Mouse (Mus musculus) retina, postnatal 1 day (tissue): ENCODE data around the gene Ssh3.
"Not testable (repeated sequence)": the region's sequence is repeated elsewhere in the genome, so short reads cannot be mapped to it uniquely, and the experiment has no call there.

Source experiments
- DNase-seq: peaks from one replicate; pipeline ENCODE4 v3.0.0-alpha.2; 2012

The Ssh3 gene

DNA sequence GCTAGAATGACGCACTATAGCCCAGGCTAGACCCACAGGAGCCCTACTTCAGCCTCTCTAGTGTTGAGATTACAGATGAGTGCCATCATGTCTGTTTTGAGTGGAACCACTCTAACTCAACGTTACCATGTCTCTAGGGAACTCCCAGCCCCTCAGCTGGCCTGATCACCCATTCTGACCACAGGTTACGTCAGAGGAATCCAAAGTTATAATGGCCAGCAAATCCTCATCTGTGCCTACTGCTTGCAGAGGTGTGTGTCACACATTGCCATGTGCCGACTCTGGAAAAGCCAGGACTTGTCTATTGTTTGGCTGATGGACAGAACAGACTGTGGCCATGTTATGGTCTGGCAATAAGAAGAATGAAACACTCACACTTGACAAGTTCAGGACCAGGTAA lies 26.4 kb upstream of the Ssh3 start:
- no peak for DNase-seq

DNA sequence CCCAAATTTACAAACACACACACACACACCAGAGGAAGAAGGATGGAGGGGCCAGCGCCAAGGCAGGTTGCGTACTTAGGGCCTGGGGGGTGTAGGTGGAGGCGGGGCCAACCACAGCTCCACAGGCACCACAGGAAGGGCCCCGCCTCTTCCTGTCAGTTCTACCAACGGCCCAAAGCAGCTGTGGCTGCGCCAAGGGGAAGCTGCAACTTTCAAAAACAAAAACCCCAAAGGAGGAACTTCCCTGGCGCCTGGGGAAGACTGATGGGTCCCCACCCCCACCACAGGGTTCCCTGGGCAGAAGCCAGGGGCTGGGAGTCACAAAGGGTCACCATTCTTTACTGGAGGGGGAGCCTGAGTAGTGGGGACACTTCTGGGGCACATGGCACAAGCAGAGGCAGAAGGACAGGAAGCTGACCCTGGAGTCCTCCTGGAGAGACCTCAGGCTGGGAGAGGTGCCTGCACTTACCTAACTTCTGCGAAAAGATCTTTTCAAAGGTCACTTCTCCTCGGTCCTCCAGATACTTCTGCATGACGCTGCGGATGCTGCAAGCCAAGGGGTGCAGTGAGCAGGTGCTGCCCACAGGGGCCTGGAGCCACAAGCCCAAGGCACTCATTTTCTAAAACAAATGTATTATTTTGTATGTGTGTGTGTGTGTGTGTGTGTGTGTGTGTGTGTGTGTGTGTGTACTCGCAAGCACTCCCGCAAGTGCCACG lies 25.6 kb upstream of the Ssh3 start:
- DNase-seq = no peak

DNA sequence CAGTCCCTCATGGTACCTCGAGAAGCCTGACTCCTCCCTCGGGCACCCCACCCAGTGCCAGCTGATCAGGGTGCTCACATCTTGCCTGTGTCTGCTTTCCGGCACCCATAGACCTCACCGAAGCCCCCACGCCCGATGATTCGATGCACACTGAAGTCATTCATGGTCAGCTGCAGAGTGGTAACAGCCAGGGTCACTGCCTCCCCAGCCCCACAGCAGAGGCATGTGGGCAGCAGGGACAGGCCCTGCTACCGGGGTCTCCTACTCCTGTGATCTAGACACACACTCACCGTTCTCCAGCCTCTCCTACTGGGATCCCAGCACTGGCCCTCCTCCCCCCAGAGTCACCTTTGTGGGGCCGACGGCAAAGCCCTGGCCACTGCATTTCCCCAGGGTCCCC lies 22.2 kb upstream of the Ssh3 start:
- no peak for DNase-seq

DNA sequence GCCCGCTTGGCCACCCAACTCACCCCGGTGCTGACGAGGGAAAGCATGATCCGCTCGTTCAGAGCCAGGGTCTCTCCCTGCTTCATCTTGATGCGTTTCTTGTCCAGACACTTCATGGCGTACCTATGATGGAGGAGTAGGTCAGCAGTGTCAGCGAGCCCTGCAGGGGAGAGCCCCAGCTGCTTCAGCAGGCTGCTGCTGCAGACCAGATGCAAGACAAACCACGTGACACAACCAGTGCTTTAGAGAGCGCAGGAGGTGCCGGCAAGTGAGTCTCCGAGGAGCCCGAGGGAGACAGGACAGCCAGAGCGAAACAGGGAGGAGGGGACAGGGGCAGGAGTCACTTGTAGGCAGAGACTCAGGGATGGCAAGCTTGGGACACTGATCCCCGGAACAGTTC lies 21.8 kb upstream of the Ssh3 start:
- DNase-seq = no peak

DNA sequence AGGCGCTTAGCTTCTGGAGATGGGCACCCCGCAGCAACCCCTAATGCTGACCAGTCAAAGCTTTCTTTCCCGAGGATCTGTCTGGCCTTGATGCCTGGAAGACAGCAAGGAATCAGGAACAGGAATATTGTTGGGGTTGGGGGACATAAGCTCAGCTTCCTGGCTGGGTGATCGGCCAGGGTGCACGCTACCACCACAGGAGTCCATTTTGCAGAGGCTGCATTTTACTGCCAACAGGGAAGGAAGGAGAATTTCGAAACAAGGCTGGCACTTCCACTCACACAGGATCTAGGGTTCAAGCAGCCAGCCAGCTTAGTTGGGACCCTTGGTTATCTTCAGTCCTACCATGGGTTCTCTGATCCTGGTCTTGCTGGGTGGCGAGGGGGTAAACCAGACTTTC lies 14.7 kb upstream of the Ssh3 start:
- no peak for DNase-seq

DNA sequence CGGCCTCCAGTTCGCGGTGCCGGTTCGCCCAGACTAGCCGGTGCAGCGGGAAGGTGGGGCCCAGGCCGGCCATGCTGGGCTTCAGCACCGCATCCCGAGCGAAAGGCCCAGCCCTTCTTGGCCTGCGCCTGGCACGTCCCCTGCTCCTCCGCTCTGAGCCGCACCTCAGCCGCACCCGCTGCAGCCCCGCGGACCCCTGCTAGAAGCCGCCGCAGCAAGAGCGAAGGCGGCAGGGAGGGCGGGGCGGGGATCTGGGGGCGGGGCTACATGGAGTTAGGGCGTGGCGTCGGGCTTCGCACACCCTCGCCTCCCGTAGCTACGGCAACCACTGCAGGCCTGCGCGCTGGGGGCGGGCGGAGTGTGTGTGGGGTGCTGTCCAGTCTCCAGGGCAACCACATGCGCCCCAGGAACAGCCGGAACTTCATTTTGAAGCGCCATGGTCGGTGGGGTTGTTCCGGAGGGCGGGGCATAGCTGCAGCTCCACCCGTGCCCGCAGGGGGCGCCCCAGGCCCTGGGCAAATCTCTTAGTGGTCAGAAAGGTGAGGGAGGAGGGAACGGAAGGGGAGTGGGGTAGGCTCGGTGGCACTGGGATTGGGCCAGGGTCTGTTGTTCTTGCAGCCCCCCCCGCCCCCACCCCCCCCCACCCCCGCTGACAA lies 14.0 kb upstream of the Ssh3 start, which contains the start of gene Ankrd13d:
Gene Ankrd13d (minus strand): TSS at position 240 of the 656 bp plus-strand sequence.
- peak; percentile 94 for DNase-seq

DNA sequence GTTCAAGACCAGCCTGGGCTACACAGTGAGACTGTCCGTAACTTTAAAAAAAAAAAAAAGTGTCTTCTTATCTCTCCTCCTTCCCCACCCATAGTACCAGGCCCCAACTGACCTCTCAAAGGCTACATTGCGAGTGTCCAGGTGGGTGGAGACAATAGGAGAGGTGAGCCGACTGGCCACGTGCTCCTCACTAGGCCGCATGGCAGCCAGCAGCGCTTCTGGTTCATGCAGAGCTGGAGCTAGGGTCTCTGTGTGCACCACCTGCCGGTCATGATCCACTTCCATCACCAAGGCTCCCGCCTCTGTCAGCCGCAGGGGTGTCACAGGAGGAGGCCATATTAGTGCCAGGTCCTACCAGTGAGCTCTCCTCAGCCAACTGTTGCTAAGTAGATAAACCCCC lies 11.4 kb upstream of the Ssh3 start:
- no peak for DNase-seq

DNA sequence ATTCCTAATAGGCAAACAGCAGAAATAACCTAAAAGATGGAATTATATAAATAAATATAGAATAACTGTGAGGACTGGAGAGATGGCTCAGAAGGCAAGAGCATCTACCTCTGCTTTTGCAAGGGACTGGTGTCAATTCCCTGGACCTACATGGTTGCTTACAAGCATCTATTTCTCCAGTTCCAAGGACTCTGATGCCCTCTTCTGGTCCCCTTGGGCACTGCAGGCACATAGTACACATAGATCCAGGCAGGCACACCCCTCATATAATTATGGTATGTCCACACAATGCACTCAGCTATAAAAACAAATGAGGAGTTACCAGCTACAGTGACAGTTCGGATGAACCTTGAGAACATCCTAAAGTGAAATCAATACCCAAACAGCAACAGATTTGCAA lies 10.5 kb upstream of the Ssh3 start:
- peak; percentile 30 for DNase-seq

DNA sequence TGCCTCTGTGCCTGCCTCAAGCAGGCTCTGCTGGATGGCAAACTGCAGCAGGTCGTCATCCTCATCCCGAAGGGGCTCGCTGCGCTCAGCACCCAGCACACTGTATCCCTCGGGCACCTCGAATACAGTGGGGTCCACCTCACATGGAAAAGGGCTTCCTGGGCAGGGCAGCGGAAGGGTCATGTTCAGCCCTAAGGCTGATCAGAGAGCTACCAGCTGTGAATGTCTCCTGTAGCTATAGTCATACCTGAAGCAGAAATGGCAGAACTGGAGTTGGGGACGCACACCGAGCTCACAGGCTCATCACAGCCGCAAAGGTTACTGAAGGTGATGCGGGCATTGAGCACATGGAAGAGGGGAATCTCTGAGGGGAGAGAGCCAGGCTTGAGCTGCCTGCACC lies 2.0 kb upstream of the Ssh3 start:
- no peak for DNase-seq

DNA sequence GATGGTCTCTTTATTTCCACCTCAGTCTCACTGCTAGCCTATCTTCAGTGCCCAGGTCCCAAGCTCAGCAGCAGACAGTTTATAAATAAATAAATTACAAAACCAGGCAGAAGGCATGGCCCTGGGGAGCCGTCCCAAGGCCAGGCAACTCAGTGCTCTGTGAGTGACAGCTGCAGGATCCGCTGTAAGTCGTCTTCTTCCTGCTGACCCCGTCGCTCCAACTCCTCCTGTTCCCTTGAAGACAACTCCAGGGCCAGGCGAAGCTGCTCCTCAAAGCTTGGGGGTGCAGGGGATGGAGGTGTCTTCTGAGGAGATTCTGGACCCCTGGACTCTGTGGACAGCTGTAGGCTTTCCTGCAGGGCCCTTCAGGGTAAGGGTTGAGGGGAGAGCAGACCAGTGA lies 1.2 kb upstream of the Ssh3 start:
- no peak for DNase-seq

DNA sequence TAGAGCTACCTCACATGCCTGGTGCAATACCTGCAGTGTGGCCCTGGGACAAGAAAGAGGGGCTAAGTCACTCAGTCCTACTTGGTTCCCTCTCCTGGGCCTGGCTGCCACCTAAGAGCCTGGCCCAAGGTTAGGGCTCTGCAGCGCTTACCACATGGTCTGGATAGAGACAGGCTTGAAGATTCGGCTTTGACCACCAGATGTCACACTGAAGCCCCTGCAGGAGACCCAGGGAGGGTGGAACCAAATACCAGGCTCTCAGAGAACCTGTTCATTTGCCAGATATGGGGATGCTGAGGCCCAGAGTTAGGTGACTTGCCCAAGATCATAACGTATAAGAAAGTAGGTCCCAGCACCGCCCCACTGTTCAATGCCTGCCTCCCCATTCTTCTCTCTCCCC lies 3.0 kb downstream of the Ssh3 start:
- peak; percentile 20 for DNase-seq

DNA sequence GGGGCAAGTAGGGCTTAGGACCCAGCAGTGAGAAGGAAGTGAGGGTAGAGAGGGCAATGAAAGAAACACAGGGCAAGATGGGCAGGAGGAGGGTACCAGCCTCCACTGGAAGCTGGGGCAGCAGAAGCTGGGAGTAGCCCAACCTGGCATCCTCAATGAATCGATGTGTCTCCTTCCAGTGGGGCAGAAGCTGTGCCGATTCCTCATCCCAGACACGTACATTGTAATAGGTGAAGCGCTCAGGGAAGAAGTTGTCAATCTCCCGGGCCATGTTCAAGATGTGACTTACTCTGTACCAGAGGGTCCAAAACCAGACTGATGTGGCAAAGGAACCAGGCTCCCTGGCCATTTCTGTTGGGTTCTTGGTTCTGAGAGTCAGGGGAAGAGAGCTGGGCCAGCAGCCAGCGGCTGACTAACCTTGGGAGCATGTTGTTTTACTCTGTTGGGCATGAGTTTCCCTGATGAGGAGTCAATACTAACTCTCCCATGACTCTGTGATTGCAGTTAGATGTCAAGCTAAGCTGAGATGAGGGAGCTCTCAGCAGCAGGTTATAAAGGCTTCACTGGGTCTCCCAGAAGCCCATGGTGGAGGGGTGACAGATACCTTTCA lies 4.7 kb downstream of the Ssh3 start:
- no peak for DNase-seq

DNA sequence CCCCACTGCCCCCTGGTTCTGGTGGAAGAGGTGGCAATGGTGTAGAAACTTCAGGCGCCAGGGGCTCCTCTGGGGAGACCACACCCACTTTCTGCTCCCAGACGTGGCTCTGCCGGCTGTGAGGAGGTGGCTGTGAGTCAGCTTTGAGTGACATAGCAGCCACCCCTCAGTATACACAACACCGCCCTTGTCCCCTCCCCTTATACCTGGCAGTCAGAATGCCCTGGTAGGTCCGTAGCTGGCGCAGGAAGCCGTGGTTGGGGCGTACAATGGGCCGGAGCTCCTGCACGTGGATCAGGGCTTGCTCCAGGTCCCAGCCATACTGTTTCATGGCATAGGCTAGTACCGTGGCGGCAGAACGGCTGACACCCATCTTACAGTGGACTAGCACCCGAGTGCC lies 5.3 kb downstream of the Ssh3 start:
- DNase-seq = no peak

DNA sequence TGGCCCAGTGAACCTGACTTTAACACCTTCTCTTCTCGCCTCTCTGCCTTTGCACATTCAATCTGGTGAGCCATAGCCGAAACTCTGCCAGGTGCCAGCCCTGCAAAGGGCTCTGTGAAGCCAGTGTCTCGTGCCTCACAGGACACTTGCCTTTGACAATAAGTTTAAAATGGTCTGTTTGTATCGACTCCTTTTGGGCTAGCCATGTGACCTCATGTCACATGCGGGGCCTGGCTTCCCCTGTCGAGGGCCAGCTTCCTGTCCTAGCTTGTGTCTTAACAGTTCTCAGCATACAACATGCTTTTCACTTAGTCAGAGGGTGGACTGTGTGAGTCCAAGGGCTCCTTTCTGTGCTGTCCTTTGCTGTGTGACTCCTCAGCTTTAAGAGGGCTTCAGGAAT lies 6.2 kb downstream of the Ssh3 start:
- DNase-seq = no peak

DNA sequence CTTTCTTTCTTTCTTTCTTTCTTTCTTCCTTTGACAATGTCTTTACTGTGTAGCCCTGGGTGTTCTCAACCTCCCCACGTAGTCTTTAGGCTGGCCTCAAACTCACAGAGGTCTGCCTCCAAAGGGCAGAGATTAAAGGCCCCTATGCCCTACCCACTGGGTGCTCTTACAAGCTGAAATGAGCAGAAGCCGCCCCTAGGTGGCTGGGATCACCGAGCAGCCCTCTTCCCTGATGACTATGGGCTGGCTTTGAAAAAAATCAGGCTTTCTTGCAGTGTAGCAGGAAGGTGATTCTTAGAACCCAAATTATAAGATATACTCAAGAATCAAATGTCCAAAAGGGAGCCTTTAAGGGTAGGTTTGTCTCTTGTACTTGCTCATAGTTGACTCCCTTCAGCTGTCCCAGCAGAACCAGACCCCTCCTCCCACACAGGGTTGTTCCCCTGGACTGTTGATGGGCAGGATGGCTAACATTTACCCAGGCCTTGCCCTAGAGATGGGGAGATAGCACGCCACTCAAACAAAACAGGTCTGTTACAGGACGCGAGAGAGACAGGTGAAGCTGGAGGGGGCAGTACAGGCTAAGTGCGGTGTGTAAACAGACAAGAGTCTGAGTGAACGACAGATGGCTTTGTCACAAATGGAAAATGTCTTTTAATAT lies 7.8 kb downstream of the Ssh3 start:
- DNase-seq = peak; percentile 17

DNA sequence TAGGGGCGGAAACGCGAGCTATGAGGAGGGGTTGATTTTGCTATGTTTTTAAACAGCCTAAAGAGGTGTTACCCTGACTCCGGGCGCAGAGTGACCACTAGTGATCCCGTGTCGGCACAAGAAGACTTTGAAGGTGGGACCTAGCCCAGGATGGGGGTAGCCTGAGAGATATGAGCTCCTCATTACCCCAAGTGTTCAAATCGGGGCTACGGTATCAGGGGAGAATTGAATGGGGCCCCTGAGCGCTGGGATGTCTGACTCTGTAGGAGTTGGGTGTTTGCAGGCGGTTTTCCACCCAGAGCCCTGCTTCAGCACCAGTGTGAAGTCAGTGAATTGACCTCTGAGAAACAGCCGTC lies 11.1 kb downstream of the Ssh3 start:
- DNase-seq = no peak

DNA sequence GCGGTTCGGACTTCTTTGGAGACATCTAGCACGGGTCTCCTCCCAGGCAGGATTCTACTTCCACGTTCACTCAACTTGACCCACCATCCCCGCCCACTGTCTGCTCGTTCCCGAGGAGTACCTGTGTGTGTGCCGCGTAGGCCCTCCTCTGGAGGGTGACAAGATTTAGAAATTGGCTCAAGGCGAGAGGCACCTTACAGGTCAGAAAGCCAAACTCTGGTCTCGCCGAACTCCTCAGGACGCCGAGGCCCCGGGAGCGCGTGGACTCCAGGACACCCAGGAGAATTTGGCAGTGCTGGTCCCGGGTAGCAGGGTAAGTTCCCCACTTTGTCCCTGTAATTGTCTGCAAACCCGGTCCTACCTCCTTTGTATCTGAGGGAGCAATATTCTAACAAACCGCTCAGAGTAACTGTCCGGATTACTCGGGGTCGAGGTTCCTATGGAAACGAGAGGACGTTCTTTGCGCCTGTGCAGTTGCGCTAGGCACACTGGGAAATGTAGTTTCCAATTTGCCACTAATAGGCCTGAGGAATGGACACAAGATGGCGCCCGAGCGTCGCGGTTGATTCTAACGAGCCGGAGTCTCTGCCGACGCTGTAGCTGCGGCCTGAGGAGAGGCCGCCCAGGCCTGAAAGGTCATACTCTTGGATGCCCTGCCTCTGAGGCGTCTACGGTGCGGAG lies 11.6 kb downstream of the Ssh3 start:
- peak; percentile 97 for DNase-seq

DNA sequence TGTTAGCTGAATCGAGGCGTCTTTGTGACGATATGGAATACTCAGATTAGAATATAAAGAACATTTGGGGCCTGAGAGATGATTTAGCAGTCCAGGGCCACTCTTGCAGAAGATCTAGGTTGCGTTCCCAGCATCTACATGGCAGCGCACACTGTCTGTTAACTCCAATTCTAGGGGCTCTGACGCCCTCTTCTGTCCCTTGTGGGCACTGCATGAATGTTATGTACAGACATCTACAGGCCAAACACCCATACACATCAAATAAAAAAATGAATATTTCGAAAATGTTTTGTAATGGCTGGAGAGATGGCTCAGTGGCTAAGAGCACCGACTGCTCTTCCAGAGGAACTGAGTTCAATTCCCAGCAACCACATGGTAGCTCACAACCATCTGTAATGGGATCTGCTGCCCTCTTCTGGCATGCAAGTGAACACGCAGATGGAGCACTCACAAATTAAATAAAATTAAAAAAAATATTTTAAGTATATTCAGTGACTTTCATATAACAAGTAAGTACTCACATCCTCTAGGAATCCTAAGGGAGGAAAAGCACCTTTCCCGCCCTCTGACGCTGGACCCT lies 13.3 kb downstream of the Ssh3 start:
- peak; percentile 21 for DNase-seq

DNA sequence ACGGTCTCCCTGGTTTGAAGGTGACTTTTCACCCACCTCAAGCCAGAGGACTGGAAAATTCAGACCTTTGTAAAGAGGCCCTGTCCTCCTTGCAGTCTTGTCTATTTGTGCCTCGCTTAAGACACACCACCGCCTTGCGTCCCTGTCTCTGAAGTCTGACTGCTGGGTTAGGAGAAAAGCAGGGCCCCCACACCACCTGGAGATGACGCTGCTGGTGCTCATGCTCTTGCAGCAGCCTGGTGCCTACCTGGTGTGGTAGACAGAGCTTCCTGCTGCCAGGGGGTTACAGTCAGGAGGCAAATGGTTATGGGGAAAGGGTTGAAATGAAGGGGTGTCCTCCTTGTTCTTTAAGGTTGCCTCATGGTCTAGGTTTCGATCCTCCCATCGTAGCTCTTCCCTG lies 14.8 kb downstream of the Ssh3 start:
- no peak for DNase-seq

DNA sequence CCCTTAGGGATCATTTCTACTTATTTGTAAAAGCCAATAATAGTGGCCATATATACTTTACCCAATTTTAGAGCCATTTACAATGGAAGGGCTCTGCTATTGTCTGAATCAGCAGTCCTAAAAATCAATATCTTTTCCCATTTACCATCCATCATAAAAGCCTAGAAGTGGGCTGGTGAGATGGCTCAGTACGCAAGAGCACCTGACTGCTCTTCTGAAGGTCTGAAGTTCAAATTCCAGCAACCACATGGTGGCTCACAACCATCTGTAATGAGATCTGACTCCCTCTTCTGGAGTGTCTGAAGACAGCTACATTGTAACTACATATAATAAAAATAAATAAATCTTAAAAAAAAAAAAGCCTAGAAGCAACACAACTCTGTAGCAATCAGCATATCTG lies 20.3 kb downstream of the Ssh3 start:
- DNase-seq = not testable (repeated sequence)

DNA sequence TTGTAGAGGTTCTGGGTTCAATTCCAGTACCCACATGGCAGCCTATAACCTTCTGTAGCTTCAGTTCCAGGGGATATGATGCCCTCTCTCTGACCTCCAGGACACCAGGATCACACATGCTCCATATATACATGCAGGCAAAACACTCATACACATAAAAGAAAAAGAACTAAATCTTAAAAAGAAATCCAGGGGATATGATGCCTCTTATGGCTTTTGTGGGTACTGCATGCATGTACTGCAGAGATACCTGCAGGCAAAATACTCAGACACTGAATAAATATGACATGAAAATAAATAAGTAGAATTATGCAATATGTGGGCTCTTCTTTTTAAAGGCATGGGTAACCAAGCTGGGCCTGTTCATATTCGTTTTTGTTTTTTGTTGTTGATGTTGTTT lies 22.0 kb downstream of the Ssh3 start:
- peak; percentile 40 for DNase-seq

DNA sequence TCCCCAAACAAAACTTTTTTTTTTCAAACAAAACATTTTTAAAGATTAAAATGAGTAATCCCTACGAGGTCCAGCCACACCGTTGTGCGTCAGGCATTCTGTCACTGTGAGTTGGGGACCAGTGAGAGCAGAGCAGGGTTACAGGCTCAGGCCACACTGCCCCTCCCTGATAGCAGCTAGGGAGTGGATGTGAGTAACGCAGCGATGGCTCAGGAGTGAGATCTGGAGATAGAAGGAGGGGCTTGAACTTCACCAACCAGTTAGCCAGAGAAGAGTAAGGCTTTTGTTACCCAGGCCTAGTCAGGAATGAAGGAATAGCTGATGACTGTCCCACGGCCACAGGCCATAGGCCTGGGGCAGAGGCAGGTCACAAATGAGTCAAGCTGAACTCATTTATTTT lies 24.2 kb downstream of the Ssh3 start:
- DNase-seq = no peak

DNA sequence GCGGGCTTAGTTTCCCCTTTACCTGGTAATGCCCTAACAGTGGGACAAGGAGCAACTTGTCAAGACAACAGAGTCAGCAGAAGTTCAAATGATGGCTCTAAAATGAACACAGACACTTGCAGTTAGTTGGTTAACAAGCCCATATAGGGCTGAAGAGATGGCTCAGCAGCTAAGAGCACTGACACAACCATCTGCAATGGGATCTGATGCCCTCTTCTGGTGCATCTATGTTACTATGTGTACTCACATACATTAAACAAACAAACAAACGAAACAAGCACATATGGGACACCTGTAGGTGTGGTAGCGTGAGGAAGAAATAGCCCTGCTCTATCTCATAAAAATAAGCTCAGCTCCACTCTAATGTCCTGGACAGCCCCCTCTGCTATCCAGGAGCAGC lies 26.6 kb downstream of the Ssh3 start:
- DNase-seq = no peak
